Mouse (Mus musculus) heart, embryonic 16.5 days (tissue): Measurements from ENCODE around the gene Exog. TPM values are rescaled to one million over a fixed set of nuclear protein-coding genes. Genes with fewer than 3 reads are reported as not detected.

Experiments used
- ATAC-seq: fragments of 200-750 bp; cut with Nextera tagmentation; replicated peaks from 2 replicates; pipeline ENCODE4 v1.8.0; 2017; ENCODE audit warnings: moderate number of reproducible peaks; ENCODE audit not compliant: insufficient read depth, low FRiP score; ENCODE audit errors: extremely low read depth
- H3K27ac ChIP-seq: fragments of 300-500 bp; sonication (generic); 2 replicates; pipeline ENCODE4 v1.5.1; 2014; ENCODE audit warnings: mild to moderate bottlenecking, low read length, control low read depth, moderate library complexity
- H3K27me3 ChIP-seq: fragments of 300-500 bp; sonication (generic); 2 replicates; pipeline ENCODE4 v1.6.1; 2014; ENCODE audit warnings: low read length, mixed read lengths; ENCODE audit not compliant: control insufficient read depth, insufficient read depth
- H3K36me3 ChIP-seq: fragments of 300-500 bp; sonication (generic); 2 replicates; pipeline ENCODE4 v1.6.1; 2014; ENCODE audit not compliant: control insufficient read depth, insufficient read depth
- H3K4me1 ChIP-seq: fragments of 300-500 bp; sonication (generic); 2 replicates; pipeline ENCODE4 v1.6.1; 2014; ENCODE audit warnings: low read length, mixed read lengths; ENCODE audit not compliant: control insufficient read depth, insufficient read depth
- H3K4me2 ChIP-seq: fragments of 300-500 bp; sonication (generic); 2 replicates; pipeline ENCODE4 v1.6.1; 2014; ENCODE audit warnings: low read depth, mild to moderate bottlenecking, control low read depth, low read length
- H3K4me3 ChIP-seq: fragments of 300-500 bp; sonication (generic); 2 replicates; pipeline ENCODE4 v1.5.1; 2014; ENCODE audit warnings: mild to moderate bottlenecking, control low read depth, low read length
- H3K9ac ChIP-seq: fragments of 300-500 bp; sonication (generic); 2 replicates; pipeline ENCODE4 v1.6.1; 2014; ENCODE audit warnings: low read length, control low read depth
- H3K9me3 ChIP-seq: fragments of 300-500 bp; sonication (generic); replicated peaks from 2 replicates; pipeline ENCODE4 v1.6.1; 2016; ENCODE audit warnings: low read length; ENCODE audit not compliant: control insufficient read depth
- WGBS: fragments of 180-500 bp; shearing (Covaris S2); extraction: QIAGEN DNeasy Blood & Tissue Kit; methylation state at CpG from one replicate; pipeline ENCODE4 v1.1.7; 2014; 5-methylcytosine and 5-hydroxymethylcytosine counted together
- polyA plus RNA-seq: library from polyadenylated mRNA; unstranded; fragments of >200 nt; fragmentation: Nextera tagmentation; extraction: Ambion mirVana; gene quantifications from 2 replicates; pipeline ENCODE4 v1.2.1, GENCODE M21; 2015

Gene Exog
- polyA plus RNA-seq, 1 experiment from 2014 or later = 11.1 TPM

- ATAC-seq = no peak
- Histone ChIP-seq H3K4me2 (no peak overlapping the region), H3K9me3 (no peaks in the 10 kb centered on the region), H3K4me1 (peaks cover 57% of the 10 kb centered on the region), H3K9ac (no peak overlapping the region), H3K27me3 (no peaks in the 10 kb centered on the region), H3K4me3 (no peak overlapping the region), H3K27ac (no peak overlapping the region), H3K36me3 (no peaks in the 10 kb centered on the region)
- WGBS = 100% methylated on average over 1 of the region's 1 CpGs
These were observed 28.3 kb downstream of the Exog start for GRCm38 (mm10) chr9:119473011-119473410.

GRCm38 (mm10) chr9:119473608-119474164 is 28.9 kb downstream of the Exog start:
- WGBS = 57% methylated on average over 9 of the region's 9 CpGs
- Histone ChIP-seq H3K4me3 (no peak overlapping the region), H3K27me3 (no peaks in the 10 kb centered on the region), H3K36me3 (no peaks in the 10 kb centered on the region), H3K4me2 (no peak overlapping the region), H3K4me1 (peaks cover 56% of the 10 kb centered on the region), H3K9ac (no peak overlapping the region), H3K9me3 (no peaks in the 10 kb centered on the region), H3K27ac (no peak overlapping the region)
- no peak for ATAC-seq

GRCm38 (mm10) chr9:119474717-119475611 is 30.2 kb downstream of the Exog start:
- H3K36me3 ChIP-seq = no peaks in the 10 kb centered on the region
- H3K4me2 ChIP-seq = no peak overlapping the region
- ATAC-seq = no peak
- H3K9ac ChIP-seq = 0 out of 2 replicates have a peak overlapping the region, but pooled peaks have one; percentile 15
- no peak overlapping the region for H3K4me3 ChIP-seq
- H3K4me1 ChIP-seq = peaks cover 59% of the 10 kb centered on the region
- 54% methylated on average over 15 of the region's 15 CpGs for WGBS
- H3K27ac ChIP-seq = 0 out of 2 replicates have a peak overlapping the region, but pooled peaks have one; percentile 11
- H3K9me3 ChIP-seq = no peaks in the 10 kb centered on the region
- no peaks in the 10 kb centered on the region for H3K27me3 ChIP-seq

GRCm38 (mm10) chr9:119477754-119478153 is 33.0 kb downstream of the Exog start:
- 48% methylated on average over 6 of the region's 6 CpGs for WGBS
- ATAC-seq = no peak
- Histone ChIP-seq H3K4me1 (peaks cover 42% of the 10 kb centered on the region), H3K27ac (no peak overlapping the region), H3K4me2 (no peak overlapping the region), H3K9me3 (no peaks in the 10 kb centered on the region), H3K36me3 (no peaks in the 10 kb centered on the region), H3K4me3 (no peak overlapping the region), H3K27me3 (no peaks in the 10 kb centered on the region), H3K9ac (no peak overlapping the region)

- WGBS = 66% methylated on average over 11 of the region's 11 CpGs
- H3K4me2 ChIP-seq = no peak overlapping the region
- peaks cover 37% of the 10 kb centered on the region for H3K4me1 ChIP-seq
- no peaks in the 10 kb centered on the region for H3K9me3 ChIP-seq
- no peak overlapping the region; the same call in 1 of the 2 replicates for H3K27ac ChIP-seq
- no peak overlapping the region for H3K9ac ChIP-seq
- H3K4me3 ChIP-seq = no peak overlapping the region
- H3K27me3 ChIP-seq = no peaks in the 10 kb centered on the region; the same call in 1 of the 2 replicates
- ATAC-seq = no peak
- H3K36me3 ChIP-seq = no peaks in the 10 kb centered on the region
These were observed 33.6 kb downstream of the Exog start for GRCm38 (mm10) chr9:119478345-119478744.

GRCm38 (mm10) chr9:119479297-119479696 is 34.6 kb downstream of the Exog start:
- Histone ChIP-seq H3K27me3 (no peaks in the 10 kb centered on the region; the same call in 1 of the 2 replicates), H3K9ac (no peak overlapping the region), H3K9me3 (no peaks in the 10 kb centered on the region), H3K27ac (peak overlapping the region; percentile 68), H3K4me1 (peaks cover 28% of the 10 kb centered on the region), H3K36me3 (no peaks in the 10 kb centered on the region), H3K4me2 (no peak overlapping the region), H3K4me3 (no peak overlapping the region)
- ATAC-seq = peak; percentile 76
- 27% methylated on average over 8 of the region's 8 CpGs for WGBS

GRCm38 (mm10) chr9:119481612-119482011 is 36.9 kb downstream of the Exog start:
- Histone ChIP-seq H3K4me3 (no peak overlapping the region), H3K4me2 (no peak overlapping the region), H3K9ac (no peak overlapping the region), H3K9me3 (no peaks in the 10 kb centered on the region), H3K27me3 (no peaks in the 10 kb centered on the region; the same call in 1 of the 2 replicates), H3K4me1 (peaks cover 16% of the 10 kb centered on the region), H3K27ac (no peak overlapping the region), H3K36me3 (no peaks in the 10 kb centered on the region; the same call in 1 of the 2 replicates)
- ATAC-seq = no peak
- WGBS = 85% methylated on average over 4 of the region's 4 CpGs

- no peaks in the 10 kb centered on the region; the same call in 1 of the 2 replicates for H3K27me3 ChIP-seq
- ATAC-seq = no peak
- 60% methylated on average over 23 of the region's 23 CpGs for WGBS
These were observed 39.0 kb downstream of the Exog start for GRCm38 (mm10) chr9:119483554-119484353.

More at GRCm38 (mm10) chr9:119483554-119484353, 39.0 kb downstream of the Exog start:
- Histone ChIP-seq H3K4me3 (no peak overlapping the region), H3K27ac (no peak overlapping the region), H3K4me2 (no peak overlapping the region), H3K9ac (no peak overlapping the region), H3K36me3 (no peaks in the 10 kb centered on the region; the same call in 1 of the 2 replicates), H3K4me1 (peaks cover 12% of the 10 kb centered on the region), H3K9me3 (no peaks in the 10 kb centered on the region)
